Mouse (Mus musculus): ENCODE measurements around the gene Jun.
A peak's percentile ranks its signal among the peaks of the same experiment; 100 is the strongest.

Jun gene

GRCm38 (mm10) chr4:95031158-95031557 is 20.9 kb downstream of the Jun start:
- DNase-seq (ENCODE audit: low read depth, low spot score) = no peak

GRCm38 (mm10) chr4:95025847-95026600 is 26.0 kb downstream of the Jun start:
- DNase-seq (ENCODE audit: low read depth, low spot score) = no peak

GRCm38 (mm10) chr4:95023350-95023953 is 28.6 kb downstream of the Jun start:
- DNase-seq (ENCODE audit: low read depth, low spot score) = no peak

- no peak for DNase-seq (ENCODE audit: low read depth, low spot score)
Observed at GRCm38 (mm10) chr4:95021649-95022637, 30.1 kb downstream of the Jun start.

- no peak for DNase-seq (ENCODE audit: low read depth, low spot score)
Observed at GRCm38 (mm10) chr4:95020201-95020600, 31.8 kb downstream of the Jun start.

GRCm38 (mm10) chr4:95018221-95018620 is 33.8 kb downstream of the Jun start:
- no peak for DNase-seq (ENCODE audit: low read depth, low spot score)

- DNase-seq (ENCODE audit: low read depth, low spot score) = no peak
Observed at GRCm38 (mm10) chr4:95012706-95013105, 39.3 kb downstream of the Jun start.

- no peak for DNase-seq (ENCODE audit: low read depth, low spot score)
Observed at GRCm38 (mm10) chr4:95012256-95012655, 39.8 kb downstream of the Jun start.

- DNase-seq (ENCODE audit: low read depth, low spot score) = peak; percentile 52
Observed at GRCm38 (mm10) chr4:95008175-95009057, 43.6 kb downstream of the Jun start.

GRCm38 (mm10) chr4:95007759-95008158 is 44.3 kb downstream of the Jun start:
- DNase-seq (ENCODE audit: low read depth, low spot score) = no peak

GRCm38 (mm10) chr4:95005251-95005830 is 46.7 kb downstream of the Jun start:
- no peak for DNase-seq (ENCODE audit: low read depth, low spot score)

GRCm38 (mm10) chr4:95001043-95001775 is 50.8 kb downstream of the Jun start:
- no peak for DNase-seq (ENCODE audit: low read depth, low spot score)

GRCm38 (mm10) chr4:95000147-95000546 is 51.9 kb downstream of the Jun start:
- DNase-seq (ENCODE audit: low read depth, low spot score) = no peak

GRCm38 (mm10) chr4:94999249-94999648 is 52.8 kb downstream of the Jun start:
- DNase-seq (ENCODE audit: low read depth, low spot score) = peak; percentile 24

All from CD4-positive helper T cell, adult 2 months (primary cell).